Mouse (Mus musculus) embryo, embryonic 10.5 days (tissue): ENCODE data around the gene Dhrs7b.

ENCODE experiments used
- DNase-seq: peaks from one replicate; pipeline ENCODE4 v3.0.0-alpha.2; 2015; ENCODE audit warnings: low spot score

The Dhrs7b gene

GRCm38 (mm10) chr11:60902001-60902400 is 71.6 kb downstream of the Dhrs7b start:
- no peak for DNase-seq

GRCm38 (mm10) chr11:60902486-60902885 is 72.1 kb downstream of the Dhrs7b start:
- peak; percentile 46 for DNase-seq

DNA sequence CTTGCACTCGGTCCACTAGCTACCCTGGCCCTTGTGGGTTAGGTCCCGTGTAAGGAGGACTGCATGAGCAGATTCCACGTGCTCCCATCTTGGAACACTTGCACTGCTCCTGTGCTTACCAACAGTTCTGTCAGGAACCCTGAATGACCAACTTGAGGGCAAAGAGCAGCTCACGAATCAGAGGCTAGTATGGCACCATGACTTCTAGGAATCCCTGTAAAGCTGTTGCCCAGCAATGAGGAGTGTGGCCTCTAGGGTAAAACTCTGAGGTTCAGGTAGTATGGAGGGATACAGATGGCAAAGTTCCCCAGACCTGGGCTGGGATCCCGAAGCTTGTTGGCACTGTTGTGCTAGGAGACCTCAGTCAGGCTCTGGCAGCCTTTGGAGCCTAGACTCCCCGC is 73.2 kb downstream of the Dhrs7b start:
- DNase-seq = no peak

DNA sequence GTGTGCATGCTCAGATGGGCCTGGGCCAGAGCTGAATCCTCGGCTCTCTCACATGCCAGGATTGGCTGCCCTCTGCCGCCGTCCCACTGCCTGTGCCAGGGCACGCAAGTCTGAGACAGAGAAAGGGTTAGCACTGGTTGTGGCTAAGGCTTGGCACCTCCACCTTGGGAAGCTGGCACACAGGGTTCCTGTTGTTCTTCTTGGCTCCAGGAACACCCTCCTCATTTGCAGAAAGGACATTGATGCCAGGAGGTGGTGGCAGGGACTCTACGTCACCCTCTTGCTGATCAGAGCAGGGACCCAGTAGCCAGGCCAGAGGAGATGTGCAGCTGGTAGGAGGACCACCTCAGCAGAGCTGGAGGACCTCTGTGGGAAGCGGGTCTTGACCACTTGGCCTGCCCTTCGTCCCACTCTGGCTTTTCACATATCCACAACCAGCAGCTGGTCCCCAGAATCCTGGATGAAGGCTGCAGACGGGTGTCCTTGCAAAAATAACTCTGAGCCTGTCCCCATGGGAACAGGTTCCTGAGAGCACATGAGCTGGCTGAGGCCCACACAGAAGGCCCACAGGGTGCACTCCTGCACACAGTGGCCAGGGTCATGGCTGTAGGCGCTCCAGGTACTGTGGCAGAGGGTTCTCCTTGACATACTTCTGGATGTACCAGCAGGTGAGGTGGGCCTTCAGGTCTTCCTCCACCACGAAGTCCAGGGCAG is 75.1 kb downstream of the Dhrs7b start:
- no peak for DNase-seq

GRCm38 (mm10) chr11:60906449-60906848 is 76.0 kb downstream of the Dhrs7b start:
- no peak for DNase-seq

- no peak for DNase-seq
Measured at GRCm38 (mm10) chr11:60908073-60908472, 77.6 kb downstream of the Dhrs7b start.

DNA sequence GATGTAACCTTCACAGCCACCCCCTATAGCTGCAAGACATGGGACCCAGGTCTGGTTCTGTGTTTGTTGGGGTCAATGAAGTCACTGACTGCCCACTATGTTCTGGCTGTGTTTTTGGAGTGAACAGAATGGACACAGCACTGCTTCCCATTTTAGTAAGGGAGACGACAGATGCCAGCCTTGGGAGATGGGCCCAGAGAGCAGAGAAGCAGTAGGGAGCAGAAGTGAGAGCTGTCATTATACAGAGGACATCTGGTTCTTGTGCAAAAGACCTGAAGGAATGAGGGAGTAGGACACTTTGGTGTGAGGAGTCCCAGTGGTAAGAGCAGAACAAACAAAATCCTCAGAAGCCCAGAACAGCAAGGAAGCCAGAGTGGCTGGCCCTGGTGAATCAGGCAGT is 79.2 kb downstream of the Dhrs7b start:
- DNase-seq = no peak
